Mouse (Mus musculus) lung, postnatal 4 days (tissue): ENCODE measurements around the gene Rbks.
"Not testable (repeated sequence)": the region's sequence is repeated elsewhere in the genome, so short reads cannot be mapped to it uniquely, and the experiment has no call there.

Experiments used
- DNase-seq, 2 experiments: peaks; one replicate each; pipeline ENCODE4 v3.0.0; 2021

Gene Rbks

DNA sequence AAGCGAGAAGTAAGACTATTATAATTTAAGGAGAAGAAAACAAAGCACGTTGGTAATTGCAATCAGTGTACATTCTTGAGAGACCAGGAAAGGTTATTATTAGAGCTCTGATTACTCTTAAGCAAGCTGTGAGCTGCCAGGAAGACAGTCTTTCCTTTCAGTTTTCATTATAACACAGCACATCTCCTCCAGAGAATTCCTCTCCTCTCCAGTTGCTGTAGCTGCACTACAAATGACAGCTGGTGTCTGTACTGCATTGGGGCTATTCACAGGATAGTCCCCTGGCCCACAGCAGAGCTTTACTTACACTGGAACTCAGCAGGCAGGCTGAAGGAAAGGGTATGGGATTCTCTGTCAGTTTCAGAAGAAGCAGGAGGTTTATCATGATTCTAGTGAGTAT is 24.0 kb downstream of the Rbks start:
- no peak for DNase-seq

DNA sequence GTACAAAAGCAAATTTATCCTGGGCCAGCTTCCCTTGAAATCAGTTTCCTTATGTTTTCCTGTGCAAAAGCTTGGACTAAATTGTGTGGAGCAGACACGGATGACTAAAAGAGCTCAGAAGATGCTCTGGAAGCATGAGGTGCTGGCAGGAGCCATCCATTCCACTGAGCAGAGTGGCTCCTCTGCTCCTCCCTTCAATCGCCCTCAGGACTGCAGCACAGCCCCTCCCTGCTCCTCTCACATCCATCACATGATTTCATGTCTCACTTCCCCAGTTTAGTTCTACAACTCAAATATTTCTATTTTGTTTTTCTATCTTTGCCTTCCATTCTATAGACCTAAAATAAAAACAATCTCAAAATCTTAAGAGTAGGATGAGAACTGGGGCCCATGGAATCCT is 26.3 kb downstream of the Rbks start:
- DNase-seq = no peak

DNA sequence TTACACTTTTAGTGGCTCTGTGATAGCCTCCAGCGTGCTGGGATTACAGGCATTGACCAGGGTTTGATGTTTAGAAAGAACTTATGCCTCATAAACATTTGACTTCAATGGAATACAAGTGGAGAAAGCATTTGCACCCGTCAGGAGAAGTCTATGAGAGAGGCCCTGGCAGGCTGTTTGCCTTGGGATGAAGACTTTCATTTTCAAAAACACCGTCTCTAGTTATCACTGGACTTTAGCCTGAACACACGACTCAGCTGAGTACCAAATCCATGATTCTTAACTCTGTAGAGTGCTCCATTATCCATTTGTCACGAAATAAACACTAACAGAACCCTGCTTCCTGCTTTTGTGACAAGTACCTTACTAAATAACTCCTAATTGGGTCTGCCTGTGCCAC is 27.4 kb downstream of the Rbks start:
- DNase-seq = no peak

DNA sequence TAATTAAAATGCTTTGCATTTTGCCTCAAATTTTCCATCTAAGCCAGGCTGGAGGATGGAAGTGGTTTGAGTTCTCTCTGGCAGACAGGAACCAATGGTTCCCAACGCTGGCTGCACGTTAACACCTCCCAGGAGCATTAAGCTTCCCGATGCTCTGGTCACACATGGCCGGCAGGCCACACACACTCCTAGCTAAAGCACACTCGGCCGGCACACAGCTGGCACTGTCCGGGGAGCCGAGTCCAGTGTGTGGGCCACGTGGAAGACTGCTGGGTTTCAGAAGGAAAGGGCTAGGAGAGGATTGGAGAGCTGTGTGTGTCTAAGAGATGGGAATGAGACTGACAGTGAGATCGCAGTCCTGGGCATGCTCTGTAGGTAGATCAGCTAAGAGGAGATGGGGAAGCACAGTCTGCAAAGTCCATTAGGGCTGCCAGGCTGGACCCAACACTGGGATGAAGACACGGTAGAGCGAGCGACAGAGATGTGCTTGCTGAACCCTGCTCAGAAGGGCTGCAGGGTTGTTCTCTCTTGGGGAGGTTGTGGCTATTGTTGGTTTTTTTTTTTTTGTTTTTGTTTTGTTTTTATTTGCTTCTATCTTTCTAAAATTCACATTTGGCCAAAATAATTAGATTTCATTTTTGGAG is 29.0 kb downstream of the Rbks start:
- DNase-seq = no peak

DNA sequence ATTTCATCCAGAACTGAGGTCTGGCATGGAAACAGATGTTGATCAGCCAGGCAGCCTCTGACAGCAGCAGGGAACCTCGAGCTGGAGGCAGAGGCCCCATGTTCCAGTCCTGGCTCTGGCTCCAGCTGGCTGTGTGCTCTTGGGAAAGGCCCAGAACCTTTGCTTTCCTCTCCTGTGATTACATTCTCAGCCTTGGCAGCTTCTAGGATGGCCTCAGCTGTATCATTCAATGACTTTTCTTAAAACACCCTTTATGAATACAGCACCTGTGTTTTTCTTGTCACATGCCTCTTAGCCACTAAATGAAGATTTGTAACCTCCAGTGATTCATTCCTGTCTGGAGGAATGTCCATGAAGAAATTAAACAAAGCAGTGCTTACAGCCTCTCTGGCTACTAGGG is 31.3 kb downstream of the Rbks start:
- no peak for DNase-seq

DNA sequence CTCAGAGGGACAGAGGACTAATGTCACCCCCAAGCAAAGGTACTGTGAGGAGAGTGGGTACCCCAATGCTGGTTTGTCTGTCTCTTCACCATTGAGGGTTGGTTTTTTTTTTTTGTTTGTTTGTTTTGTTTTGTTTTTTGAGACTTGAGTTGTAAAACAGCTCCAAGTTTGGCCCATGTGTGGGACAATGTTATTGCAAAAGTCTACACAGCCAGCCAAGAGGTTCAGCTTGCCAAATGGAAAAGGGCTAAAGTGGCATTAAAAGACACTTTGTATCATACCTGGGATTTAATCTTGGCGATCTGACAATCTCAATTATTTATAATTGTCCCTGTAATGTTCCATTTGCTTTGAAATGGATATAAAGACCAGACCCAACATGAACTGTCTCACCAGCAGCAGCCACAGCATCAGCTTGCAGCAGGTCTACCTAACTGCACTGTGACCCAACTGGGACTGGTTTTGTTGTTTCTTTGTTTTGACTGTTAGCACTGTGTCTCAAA is 41.7 kb downstream of the Rbks start:
- no peak for DNase-seq

DNA sequence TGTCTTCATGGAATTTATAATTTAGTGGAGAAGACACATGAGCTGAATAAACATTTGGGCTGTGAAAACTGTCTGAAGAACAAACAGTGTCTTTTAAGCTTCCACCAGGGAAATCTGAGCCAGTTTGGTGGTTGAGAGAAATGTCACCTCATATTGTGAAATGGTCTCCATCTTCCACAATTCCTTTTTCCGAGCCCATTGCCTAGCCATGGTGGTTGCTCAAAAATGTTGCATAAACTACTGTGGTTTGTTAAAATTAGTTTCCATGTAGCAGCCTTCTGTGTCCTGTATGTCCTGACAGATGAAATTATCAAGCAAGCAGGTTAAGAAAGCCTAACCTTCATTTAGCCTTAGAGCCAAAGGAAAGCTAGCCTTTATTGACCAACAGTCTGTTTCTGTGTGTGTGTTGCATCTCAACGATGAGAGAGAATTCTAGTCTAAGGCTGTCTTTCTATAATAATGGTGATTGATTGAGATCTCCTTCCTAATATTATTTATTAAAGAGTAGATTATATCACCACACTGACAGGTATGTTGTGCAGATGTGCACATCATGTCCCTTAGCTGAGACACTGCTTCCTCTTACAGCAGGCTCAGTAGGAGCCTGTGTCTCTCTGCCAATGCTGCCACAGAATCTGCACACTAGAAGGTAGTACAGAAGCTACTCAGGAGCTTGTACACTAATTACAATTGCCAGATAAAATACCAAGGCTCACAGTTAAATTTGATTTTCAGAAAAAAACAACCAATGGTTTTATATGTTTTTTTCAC is 46.7 kb downstream of the Rbks start:
- DNase-seq = no peak

DNA sequence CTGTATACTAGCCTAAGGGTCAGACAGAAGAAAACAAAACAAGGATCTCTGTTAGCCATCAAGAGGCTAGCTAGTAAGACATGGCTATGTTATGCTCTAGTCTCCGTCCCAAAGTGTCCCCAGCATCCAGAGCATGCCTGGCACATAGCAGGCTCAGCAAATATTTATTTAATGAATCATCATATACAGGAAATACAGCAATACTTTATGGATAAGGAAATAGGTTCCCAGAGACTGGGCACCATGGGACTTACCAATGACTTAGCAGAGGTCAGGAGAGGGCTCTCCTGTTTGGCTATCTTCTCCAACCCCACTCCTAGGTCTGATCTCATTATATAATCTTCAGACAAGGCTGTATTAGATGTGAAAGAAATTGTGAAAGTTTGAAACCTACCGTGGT is 50.1 kb downstream of the Rbks start:
- no peak for DNase-seq

DNA sequence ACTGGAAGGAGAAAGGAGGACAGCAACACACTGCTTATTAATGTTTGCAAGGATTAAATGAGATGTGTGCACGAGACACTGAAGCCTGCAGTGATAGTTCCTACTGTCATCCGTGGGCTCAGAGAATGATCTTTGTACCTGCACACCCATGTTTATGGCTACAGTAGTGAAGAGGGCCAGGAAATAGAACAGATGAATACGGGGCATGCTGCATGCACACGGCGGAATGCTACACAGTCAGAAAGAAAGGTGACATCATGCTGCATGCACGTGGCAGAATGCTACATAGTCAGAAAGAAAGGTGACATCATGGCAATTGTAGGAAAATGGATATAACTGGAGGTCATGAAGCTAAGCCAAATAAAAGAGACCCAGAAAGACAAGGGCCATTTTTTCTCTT is 50.9 kb downstream of the Rbks start:
- no peak for DNase-seq

DNA sequence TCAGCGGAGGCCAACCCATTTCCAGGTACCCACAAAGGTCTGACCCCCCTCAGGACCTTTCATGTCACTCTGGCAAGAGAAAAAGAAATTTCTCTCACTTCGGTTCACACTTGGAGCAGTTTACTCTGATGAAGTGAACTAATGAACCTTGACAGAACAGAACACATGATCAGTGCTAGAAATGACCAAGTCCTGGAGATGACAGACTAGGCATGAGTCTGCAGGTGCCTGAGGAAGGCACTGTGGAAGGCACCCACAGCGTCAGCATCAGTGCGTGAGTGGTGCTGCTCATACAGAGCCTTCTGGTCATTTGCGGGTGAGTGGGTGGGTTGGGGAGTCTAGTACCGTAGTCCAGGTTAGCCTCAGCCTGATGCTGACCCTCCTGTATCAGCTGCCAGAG is 51.6 kb downstream of the Rbks start:
- DNase-seq = no peak

DNA sequence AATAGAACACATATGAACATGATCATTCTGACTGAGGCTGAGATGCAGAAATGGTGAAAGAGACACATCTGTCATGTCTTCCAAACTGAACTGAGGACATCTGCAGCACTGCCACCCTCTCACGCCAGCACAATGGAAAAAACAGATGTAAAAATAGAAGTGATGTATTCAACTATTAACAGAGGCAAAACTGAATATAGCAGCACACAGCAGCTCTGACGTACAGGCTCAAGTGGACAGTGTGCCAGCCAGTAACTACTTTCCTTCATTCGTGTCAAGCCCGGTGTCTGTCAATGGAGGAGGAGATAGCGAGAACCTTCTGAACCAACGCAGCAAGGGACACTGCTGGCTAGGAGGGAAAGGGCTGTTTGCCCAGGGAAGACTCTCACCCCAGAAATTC is 52.6 kb downstream of the Rbks start:
- no peak for DNase-seq

DNA sequence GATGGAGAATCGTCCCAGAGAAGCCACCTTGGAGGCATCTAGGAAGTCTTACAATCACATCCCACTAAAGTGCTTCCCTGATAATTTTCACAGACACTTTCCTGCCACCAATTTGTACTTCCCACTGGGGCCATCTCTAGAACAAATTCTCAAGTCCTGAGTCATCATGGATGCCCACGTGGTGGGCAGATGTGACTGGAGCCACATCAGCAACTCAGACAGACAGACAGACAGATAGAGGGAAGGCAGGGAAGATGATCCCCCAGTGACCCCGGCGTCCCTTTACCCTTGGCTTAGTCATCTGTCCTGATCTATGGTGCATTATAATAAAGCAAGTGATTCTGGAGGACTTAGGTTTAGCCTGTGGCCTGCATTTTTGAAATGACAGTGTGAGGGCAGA is 53.2 kb downstream of the Rbks start:
- no peak for DNase-seq

DNA sequence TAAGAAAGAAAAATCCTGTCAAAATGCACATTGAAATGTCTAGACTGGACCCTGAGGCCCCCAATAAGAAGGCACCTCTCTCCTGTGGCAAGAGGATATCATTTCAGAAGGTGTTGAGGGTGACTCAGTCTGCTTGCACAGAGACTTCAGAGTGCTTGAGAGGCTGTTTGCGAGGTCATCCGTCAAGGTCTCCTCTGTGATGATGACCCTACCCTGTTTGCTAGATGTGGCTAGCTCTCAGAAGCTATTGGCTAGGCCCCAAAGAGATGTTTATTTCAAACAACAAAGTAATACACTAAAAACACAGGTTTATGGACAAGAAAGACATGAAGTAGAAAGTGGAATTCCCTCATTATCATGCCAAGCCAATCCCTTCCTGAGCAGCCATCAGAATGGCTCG is 55.1 kb downstream of the Rbks start:
- no peak for DNase-seq

DNA sequence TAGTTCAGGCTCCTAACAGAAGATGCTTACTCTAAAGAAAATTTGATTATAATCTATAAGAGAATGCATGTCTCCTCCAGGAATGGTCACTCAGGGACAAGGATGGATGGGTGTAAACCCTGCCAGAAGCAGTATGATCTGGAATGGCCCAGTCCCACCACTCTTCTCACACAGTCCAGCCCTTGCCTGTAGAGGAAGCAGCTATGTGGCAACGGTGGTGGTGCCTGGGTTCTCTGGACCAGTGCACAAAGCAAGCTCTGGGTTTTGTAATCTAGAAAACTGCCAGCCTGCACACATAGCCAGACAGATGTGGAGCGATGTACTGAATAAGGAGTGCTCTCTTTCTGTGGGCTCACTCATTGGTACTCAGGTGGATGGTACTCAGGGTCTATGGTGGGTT is 56.9 kb downstream of the Rbks start:
- no peak for DNase-seq

DNA sequence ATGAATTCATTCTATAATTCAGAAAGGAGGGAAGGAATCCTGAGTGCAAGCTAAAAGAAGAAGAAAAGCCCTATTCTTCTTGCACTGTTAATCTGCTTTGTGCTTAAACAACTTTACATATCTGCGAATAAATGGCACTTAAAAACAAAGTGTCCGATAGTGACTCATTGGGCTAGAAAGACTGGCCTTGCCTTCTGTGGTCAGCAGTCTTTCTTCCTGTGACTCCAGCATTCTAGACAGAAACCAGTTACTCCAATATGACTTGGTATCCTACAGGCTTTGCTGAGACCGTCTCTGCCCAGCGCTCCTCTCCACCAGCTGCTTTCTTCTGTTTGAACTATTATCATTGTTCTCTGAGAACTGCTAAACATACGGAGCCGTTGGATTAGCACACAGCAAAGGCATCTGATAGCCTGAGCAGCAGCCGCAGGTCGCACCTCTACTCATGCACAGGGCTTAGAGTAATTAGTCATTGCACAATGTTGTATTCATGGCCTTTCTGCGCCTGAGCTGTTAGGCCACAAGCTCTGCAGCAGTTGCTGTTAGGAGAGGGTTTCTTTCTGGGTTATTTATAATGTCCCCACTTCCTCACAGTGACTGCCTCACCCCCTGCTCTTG is 60.7 kb downstream of the Rbks start:
- DNase-seq = no peak

DNA sequence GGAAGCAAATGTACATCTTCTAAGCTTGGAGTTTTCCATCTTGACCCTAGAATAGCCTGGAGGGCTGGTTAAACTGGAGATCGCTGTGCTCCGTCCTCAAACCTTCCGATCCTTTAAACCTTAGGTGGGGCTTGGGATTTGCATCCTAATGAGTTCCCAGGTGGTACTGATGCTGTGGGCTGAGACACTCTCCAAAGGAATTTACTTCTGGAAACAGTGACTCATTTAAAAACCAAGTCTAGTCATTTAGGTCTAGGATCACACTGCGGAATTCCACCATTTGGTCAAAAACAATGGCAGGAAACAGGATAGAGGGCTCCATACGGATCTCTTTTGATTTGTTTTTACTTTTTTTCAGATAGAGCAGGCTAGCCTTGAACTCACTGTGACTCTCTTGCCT is 62.7 kb downstream of the Rbks start:
- no peak for DNase-seq

DNA sequence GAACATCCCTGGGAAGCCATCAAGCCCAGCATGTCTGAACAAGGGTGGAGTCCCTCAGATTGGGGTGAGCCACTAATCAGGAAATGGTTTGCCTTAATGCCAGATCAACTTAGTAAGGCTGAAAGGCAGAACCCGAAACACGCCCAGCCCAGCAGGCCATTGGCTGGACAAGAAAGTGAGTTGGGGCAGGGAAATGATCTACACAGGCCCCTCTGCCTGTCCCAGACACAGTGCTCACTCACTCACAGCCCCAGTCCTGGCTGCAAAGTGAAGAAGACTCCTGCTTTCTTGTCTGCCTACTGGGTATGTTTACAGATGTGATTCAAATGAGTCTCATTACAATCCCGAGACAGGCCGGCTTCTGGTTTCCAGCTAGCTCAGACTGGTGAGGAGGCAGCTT is 63.3 kb downstream of the Rbks start:
- DNase-seq = no peak

DNA sequence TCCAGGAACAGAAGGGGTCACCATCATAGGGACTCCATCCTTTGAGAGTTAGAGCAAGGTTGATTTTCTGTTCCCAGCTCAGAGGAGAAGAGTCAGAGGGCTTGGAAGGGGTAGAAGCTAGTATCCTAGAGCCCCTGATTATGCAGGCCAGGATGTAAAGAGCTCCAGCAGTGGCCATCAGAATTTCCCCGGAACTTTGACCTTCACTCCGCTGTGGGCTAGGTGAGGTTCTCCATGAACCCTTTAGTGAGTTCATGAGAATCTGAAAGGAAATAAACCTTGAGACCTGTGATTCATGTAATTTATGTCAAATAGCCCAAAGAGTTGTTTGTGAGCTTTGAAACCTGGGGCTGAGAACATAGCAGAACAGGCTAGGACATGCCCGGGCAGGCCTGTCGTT is 66.3 kb downstream of the Rbks start:
- DNase-seq = not testable (repeated sequence)

DNA sequence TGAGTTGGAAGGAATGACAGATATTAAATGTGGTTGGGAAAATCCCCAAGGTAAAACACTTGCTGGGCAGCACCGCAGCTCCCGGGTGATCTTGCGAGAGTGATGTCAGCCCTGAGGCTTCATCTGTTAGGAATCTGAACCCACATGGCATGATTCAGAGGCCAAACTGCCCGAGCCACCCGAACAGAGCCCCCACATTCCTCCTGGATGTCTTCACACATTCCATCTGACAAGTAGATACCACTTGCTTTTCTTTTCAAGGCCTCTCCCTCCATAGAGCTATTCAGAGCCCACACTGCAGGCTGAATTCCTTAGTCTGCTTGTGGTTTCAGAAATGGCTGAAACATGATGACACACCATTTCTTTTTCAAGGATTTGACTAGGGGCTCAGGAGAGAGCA is 67.4 kb downstream of the Rbks start:
- peak; percentile 41 to 76 for DNase-seq

DNA sequence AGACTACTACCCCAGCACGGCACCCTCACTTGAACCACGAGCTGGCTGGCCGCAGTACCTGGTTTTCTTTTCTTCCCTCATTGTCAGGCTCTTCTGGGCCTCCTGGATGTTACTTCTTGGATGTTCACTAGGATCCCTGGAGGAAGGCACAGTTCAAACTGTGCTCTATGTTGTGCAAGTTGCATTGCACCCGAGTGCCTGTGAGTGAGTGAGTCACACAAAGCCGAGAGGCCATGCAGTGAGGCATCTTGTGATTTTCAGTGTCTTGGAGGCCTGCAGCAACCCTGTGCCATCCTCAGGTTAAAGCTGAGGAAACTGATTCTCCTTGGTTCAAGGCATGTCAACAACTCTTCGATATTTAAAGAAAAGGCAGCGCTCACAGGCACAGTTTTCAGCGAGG is 68.9 kb downstream of the Rbks start:
- DNase-seq = no peak

DNA sequence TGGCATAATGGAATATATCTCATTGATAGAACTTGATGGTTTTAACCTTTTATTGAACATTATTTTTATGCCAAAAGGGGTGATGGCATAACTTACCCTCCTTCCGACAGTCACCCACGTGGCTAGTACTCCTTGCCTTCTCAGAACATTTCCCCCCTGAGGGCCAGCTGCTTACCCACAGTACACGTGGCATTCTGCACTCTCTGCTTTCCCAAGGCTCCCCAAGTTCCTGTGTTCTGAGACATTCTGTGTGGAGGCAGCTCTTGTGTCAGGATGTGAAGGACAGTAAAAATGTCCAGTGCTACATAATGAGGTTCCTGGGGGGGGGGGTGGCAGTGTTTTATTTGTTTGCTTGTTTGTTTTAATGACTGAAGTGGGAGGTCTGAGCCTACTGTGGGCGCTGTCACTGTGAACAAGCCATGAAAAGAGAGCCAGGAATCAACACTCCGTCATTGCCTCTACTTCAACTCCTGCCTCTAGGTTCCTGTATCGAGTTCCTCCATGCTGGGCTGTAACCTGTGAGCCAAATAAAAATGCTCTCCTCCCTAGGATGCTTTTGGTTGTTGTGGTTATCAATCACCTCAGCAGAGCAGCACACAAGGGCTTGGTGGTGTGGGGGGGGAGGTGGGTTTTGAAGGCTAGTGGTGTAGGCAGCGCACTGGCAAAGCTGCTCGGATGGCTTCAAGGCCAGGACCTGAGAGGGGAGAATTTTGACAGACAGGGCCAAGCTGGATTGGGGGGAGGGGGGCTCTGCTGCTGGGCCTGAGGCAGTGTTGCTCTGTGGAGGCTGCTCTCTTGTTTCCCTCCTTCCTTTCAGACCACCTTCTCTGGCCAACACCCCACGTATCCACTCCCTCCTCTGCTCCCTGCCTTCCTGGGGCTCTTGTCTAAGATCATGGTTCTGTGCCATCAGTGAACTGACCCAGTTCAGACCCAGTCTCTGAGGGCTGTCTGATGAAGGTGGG is 69.6 kb downstream of the Rbks start:
- no peak for DNase-seq

DNA sequence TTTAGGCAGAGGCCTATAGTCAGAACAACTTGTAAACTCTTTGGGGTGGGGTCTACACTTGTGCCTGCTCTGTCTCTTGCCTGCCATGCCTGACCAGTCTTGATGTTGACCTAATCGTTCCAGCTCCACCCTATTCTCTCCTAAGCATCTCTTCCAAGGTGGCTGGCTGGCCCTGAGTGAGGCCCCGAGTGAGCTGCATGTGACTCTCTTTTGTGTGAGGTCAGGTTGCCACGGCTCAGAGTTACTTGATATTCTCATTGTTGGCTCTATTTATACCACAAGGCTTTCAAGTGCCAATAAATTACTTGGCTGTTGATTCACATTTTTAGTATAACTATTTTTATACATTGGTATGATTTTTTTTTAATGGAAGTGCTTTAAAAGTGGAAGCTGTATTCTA is 70.3 kb downstream of the Rbks start:
- DNase-seq = no peak

DNA sequence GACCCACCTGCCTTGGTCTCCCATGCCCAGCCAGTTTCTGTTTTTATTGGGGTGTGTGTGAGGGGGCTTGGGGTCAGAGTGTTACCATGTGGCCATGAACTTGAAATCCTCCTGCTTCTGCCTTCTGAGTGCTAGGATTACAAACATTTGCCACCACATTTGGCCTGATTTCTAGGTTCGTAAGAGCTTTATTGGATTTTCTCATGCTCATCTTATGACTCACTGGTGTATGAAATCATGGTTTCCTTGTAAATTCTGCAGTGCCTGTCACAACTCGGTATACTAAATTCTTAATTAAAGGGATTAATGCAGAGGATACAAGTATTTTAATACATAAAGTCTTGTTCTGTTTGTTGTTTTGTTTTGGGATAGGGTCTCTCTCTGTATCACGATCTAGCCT is 77.1 kb downstream of the Rbks start:
- DNase-seq = no peak
